Mouse (Mus musculus) brain, adult 2 months (tissue): ENCODE data around the gene Chmp6.

ENCODE experiments used
- DNase-seq: peaks from one replicate; pipeline ENCODE4 v3.0.0; 2011; ENCODE audit warnings: low read depth, low spot score

Gene Chmp6

GRCm38 (mm10) chr11:119913291-119913934 lies at the start of gene Chmp6:
Gene Chmp6 (plus strand): TSS chr11:119913441.
- DNase-seq, result peak; percentile 95

GRCm38 (mm10) chr11:119866837-119867236 lies 46.4 kb upstream of the Chmp6 start:
- DNase-seq, result peak; percentile 43

GRCm38 (mm10) chr11:119868138-119868537 lies 45.1 kb upstream of the Chmp6 start:
- DNase-seq, result no peak

- peak; percentile 53 for DNase-seq
These were observed 44.7 kb upstream of the Chmp6 start for GRCm38 (mm10) chr11:119868556-119868955.

GRCm38 (mm10) chr11:119871141-119871540 lies 42.1 kb upstream of the Chmp6 start:
- no peak for DNase-seq

- DNase-seq, result no peak
These were observed 39.6 kb upstream of the Chmp6 start for GRCm38 (mm10) chr11:119873643-119874042.

- DNase-seq, result no peak
These were observed 38.4 kb upstream of the Chmp6 start for GRCm38 (mm10) chr11:119874841-119875240.

GRCm38 (mm10) chr11:119875685-119876084 lies 37.6 kb upstream of the Chmp6 start:
- no peak for DNase-seq

- DNase-seq, result no peak
These were observed 36.1 kb upstream of the Chmp6 start for GRCm38 (mm10) chr11:119877124-119877523.

GRCm38 (mm10) chr11:119879573-119879972 lies 33.7 kb upstream of the Chmp6 start:
- no peak for DNase-seq

GRCm38 (mm10) chr11:119883646-119884045 lies 29.6 kb upstream of the Chmp6 start:
- no peak for DNase-seq

- DNase-seq, result no peak
These were observed 23.3 kb upstream of the Chmp6 start for GRCm38 (mm10) chr11:119889966-119890365.

GRCm38 (mm10) chr11:119891601-119892215 lies 21.5 kb upstream of the Chmp6 start:
- DNase-seq, result peak; percentile 80

GRCm38 (mm10) chr11:119893667-119894236 lies 19.5 kb upstream of the Chmp6 start:
- peak; percentile 47 for DNase-seq

GRCm38 (mm10) chr11:119894634-119895033 lies 18.6 kb upstream of the Chmp6 start:
- DNase-seq, result no peak

GRCm38 (mm10) chr11:119897041-119897440 lies 16.2 kb upstream of the Chmp6 start:
- DNase-seq, result peak; percentile 49

GRCm38 (mm10) chr11:119898976-119899375 lies 14.3 kb upstream of the Chmp6 start:
- no peak for DNase-seq

- DNase-seq, result no peak
These were observed 12.1 kb upstream of the Chmp6 start for GRCm38 (mm10) chr11:119901174-119901573.

GRCm38 (mm10) chr11:119902891-119903290 lies 10.3 kb upstream of the Chmp6 start:
- DNase-seq, result no peak

GRCm38 (mm10) chr11:119904621-119905286 lies 8.5 kb upstream of the Chmp6 start:
- DNase-seq, result peak; percentile 88

GRCm38 (mm10) chr11:119905794-119906193 lies 7.4 kb upstream of the Chmp6 start:
- DNase-seq, result peak; percentile 64

- DNase-seq, result peak; percentile 81
These were observed 6.1 kb upstream of the Chmp6 start for GRCm38 (mm10) chr11:119907006-119907650.
